ENCODE assay signal across 8 mouse cellular contexts in genomic region chr5:24841662-24842273, GRCm38 (mm10). TPM values are rescaled to one million over a fixed set of nuclear protein-coding genes. Genes with fewer than 3 reads are reported as not detected.
A peak's percentile ranks its signal among the peaks of the same experiment; 100 is the strongest.
DNase-seq lines count a peak whose midpoint lies in the region; ATAC-seq and TF ChIP-seq lines count a peak whose summit lies in the region.

No protein-coding gene starts in this region.

- H3K79me2 ChIP-seq in MEL (ENCODE audit: control insufficient read depth, insufficient read depth, low read length, poor library complexity), result peaks cover 50% of the 10 kb centered on the region

- H3K36me3 ChIP-seq in kidney, adult 2 months (ENCODE audit: control insufficient read depth, insufficient read depth, low read length), result no peaks in the 10 kb centered on the region
- H3K36me3 ChIP-seq in MEL (ENCODE audit: control insufficient read depth in 1 of 2, insufficient read depth in 2 of 2, low read length in 2 of 2), result peaks cover 2 to 38% of the 10 kb centered on the region in 2 experiments
- H3K36me3 ChIP-seq in embryonic facial prominence, embryonic 14.5 days (ENCODE audit: control insufficient read depth, insufficient read depth, low read length), result no peaks in the 10 kb centered on the region
- H3K36me3 ChIP-seq in heart, postnatal 0 days (replicated peaks; ENCODE audit: control insufficient read depth, insufficient read depth, low read length), result no peaks in the 10 kb centered on the region
- H3K36me3 ChIP-seq in liver, embryonic 13.5 days, result 0 out of 2 replicates have a peak, but pooled peaks cover 3% of the 10 kb centered on the region
- no peaks in the 10 kb centered on the region for H3K36me3 ChIP-seq in neural tube, embryonic 13.5 days

- H3K9me3 ChIP-seq in MEL (replicated peaks; ENCODE audit: insufficient read depth, low read length), result no peaks in the 10 kb centered on the region
- H3K9me3 ChIP-seq in embryonic facial prominence, embryonic 14.5 days (ENCODE audit: control insufficient read depth, low read length), result no peaks in the 10 kb centered on the region
- no peaks in the 10 kb centered on the region for H3K9me3 ChIP-seq in heart, postnatal 0 days (replicated peaks; ENCODE audit: control insufficient read depth, low read length)
- no peaks in the 10 kb centered on the region for H3K9me3 ChIP-seq in liver, embryonic 13.5 days (replicated peaks)
- H3K9me3 ChIP-seq in neural tube, embryonic 13.5 days, result no peaks in the 10 kb centered on the region

- peak overlapping the region; percentile 82 for H3K4me2 ChIP-seq in embryonic facial prominence, embryonic 14.5 days (ENCODE audit: low read depth, low read length)
- peak overlapping the region; percentile 86 for H3K4me2 ChIP-seq in heart, postnatal 0 days (ENCODE audit: low read depth, low read length)
- H3K4me2 ChIP-seq in liver, embryonic 13.5 days, result peak overlapping the region; percentile 92
- H3K4me2 ChIP-seq in neural tube, embryonic 13.5 days, result peak overlapping the region; percentile 93

- peak overlapping the region; percentile 84 for H3K4me3 ChIP-seq in kidney, adult 2 months (ENCODE audit: insufficient read depth, low read depth, low read length)
- peak overlapping the region; percentile 94 to 96 for H3K4me3 ChIP-seq in MEL (ENCODE audit: control insufficient read depth in 1 of 2, insufficient read depth in 1 of 2, low read depth in 2 of 2, low read length in 2 of 2)
- peak overlapping the region; percentile 86 for H3K4me3 ChIP-seq in embryonic facial prominence, embryonic 14.5 days (ENCODE audit: low read depth, low read length)
- H3K4me3 ChIP-seq in heart, postnatal 0 days (ENCODE audit: low read depth, low read length), result peak overlapping the region; percentile 94
- peak overlapping the region; percentile 95 for H3K4me3 ChIP-seq in liver, embryonic 13.5 days (replicated peaks)
- H3K4me3 ChIP-seq in neural tube, embryonic 13.5 days, result peak overlapping the region; percentile 96

- under 1% methylated on average over 46 of the region's 50 CpGs for WGBS in kidney, adult 2 months
- WGBS in embryonic facial prominence, embryonic 14.5 days, result 0% methylated on average over 15 of the region's 50 CpGs
- 1% methylated on average over 33 of the region's 50 CpGs for WGBS in heart, postnatal 0 days
- WGBS in liver, embryonic 13.5 days (ENCODE audit: insufficient replicate concordance), result under 1% methylated on average over 50 of the region's 50 CpGs
- WGBS in neural tube, embryonic 13.5 days, result under 1% methylated on average over 41 of the region's 50 CpGs

- H3K4me1 ChIP-seq in kidney, adult 2 months (ENCODE audit: control insufficient read depth, insufficient read depth, low read length), result peaks cover 12% of the 10 kb centered on the region; the same call in 1 of the 2 replicates
- H3K4me1 ChIP-seq in MEL (ENCODE audit: control insufficient read depth in 1 of 2, insufficient read depth in 2 of 2, low read length in 2 of 2), result peaks cover 24% of the 10 kb centered on the region in 2 experiments
- peaks cover 15% of the 10 kb centered on the region; the same call in 1 of the 2 replicates for H3K4me1 ChIP-seq in embryonic facial prominence, embryonic 14.5 days (ENCODE audit: control insufficient read depth, insufficient read depth, low read length)
- H3K4me1 ChIP-seq in heart, postnatal 0 days (ENCODE audit: control insufficient read depth, insufficient read depth), result peaks cover 33% of the 10 kb centered on the region
- peaks cover 48% of the 10 kb centered on the region for H3K4me1 ChIP-seq in liver, embryonic 13.5 days (replicated peaks)
- H3K4me1 ChIP-seq in neural tube, embryonic 13.5 days (replicated peaks), result peaks cover 49% of the 10 kb centered on the region

- H3K9ac ChIP-seq in MEL (ENCODE audit: control insufficient read depth, low read depth, low read length, poor library complexity, severe bottlenecking), result peak overlapping the region; percentile 99
- H3K9ac ChIP-seq in embryonic facial prominence, embryonic 14.5 days (ENCODE audit: low read depth, low read length), result peak overlapping the region; percentile 99
- peak overlapping the region; percentile 99 for H3K9ac ChIP-seq in heart, postnatal 0 days (replicated peaks; ENCODE audit: low read depth, low read length)
- H3K9ac ChIP-seq in liver, embryonic 13.5 days, result peak overlapping the region; percentile 97
- peak overlapping the region; percentile 96 for H3K9ac ChIP-seq in neural tube, embryonic 13.5 days

- no peaks in the 10 kb centered on the region for H3K27me3 ChIP-seq in kidney, adult 2 months (replicated peaks; ENCODE audit: control insufficient read depth, insufficient read depth, low read length)
- H3K27me3 ChIP-seq in MEL (ENCODE audit: control insufficient read depth in 1 of 2, insufficient read depth in 2 of 2, low read length in 2 of 2), result no peaks in the 10 kb centered on the region
- H3K27me3 ChIP-seq in embryonic facial prominence, embryonic 14.5 days (replicated peaks; ENCODE audit: control insufficient read depth, insufficient read depth, low read length), result no peaks in the 10 kb centered on the region
- H3K27me3 ChIP-seq in heart, postnatal 0 days (ENCODE audit: control insufficient read depth, insufficient read depth, low read length), result no peaks in the 10 kb centered on the region
- H3K27me3 ChIP-seq in liver, embryonic 13.5 days, result no peaks in the 10 kb centered on the region
- no peaks in the 10 kb centered on the region for H3K27me3 ChIP-seq in neural tube, embryonic 13.5 days

- no peak for TF ChIP-seq CTCF in kidney, adult 2 months (conservative IDR thresholded peaks at IDR 0.05; ENCODE audit: insufficient read depth, insufficient read length, low read depth, low read length)
- TF ChIP-seq CTCF in MEL (IDR thresholded peaks at IDR 0.05 in 2 of 3, conservative IDR thresholded peaks at IDR 0.05 in 1 of 3; ENCODE audit: control insufficient read depth in 1 of 3, insufficient read depth in 1 of 3, low read depth in 2 of 3, low read length in 3 of 3, poor library complexity in 1 of 3, severe bottlenecking in 1 of 3), result no peak
- no peak for TF ChIP-seq CTCF in heart, postnatal 0 days (IDR thresholded peaks at IDR 0.05; ENCODE audit: low read depth)

- ATAC-seq in embryonic facial prominence, embryonic 14.5 days (ENCODE audit: low read depth), result no peak; the same call in 1 of the 2 replicates
- peak; percentile 12 for ATAC-seq in heart, postnatal 0 days (ENCODE audit: insufficient read depth, low read depth)
- peak; percentile 1 for ATAC-seq in liver, embryonic 13.5 days (ENCODE audit: low read depth)
- ATAC-seq in neural tube, embryonic 13.5 days (ENCODE audit: low read depth), result peak; percentile 55

- DNase-seq in kidney, adult 2 months, result no peak
- no peak for DNase-seq in kidney, adult 18-20 months
- no peak for DNase-seq in MEL (ENCODE audit: low read depth, low spot score)
- DNase-seq in embryonic facial prominence, embryonic 14.5 days (ENCODE audit: low spot score), result peak; percentile 18
- DNase-seq in heart, postnatal 0 days (ENCODE audit: low spot score), result peak; percentile 44
- DNase-seq in liver, embryonic 13.5 days, result peak; percentile 40
- DNase-seq in ovary, postnatal 36 days (ENCODE audit: low spot score), result no peak

- no peak for TF ChIP-seq EP300 in MEL (IDR thresholded peaks at IDR 0.05; ENCODE audit: low read depth in 1 of 2, low read length in 2 of 2)
- no peak for TF ChIP-seq EP300 in heart, postnatal 0 days (IDR thresholded peaks at IDR 0.05; ENCODE audit: low read depth)

- peak overlapping the region; percentile 97 for H3K27ac ChIP-seq in kidney, adult 2 months (ENCODE audit: insufficient read depth, low read depth, low read length)
- peak overlapping the region; percentile 98 for H3K27ac ChIP-seq in MEL (ENCODE audit: control insufficient read depth, low read depth, low read length)
- peak overlapping the region; percentile 100 for H3K27ac ChIP-seq in embryonic facial prominence, embryonic 14.5 days (replicated peaks; ENCODE audit: low read depth, low read length)
- H3K27ac ChIP-seq in heart, postnatal 0 days (ENCODE audit: low read depth), result peak overlapping the region; percentile 100
- peak overlapping the region; percentile 100 for H3K27ac ChIP-seq in liver, embryonic 13.5 days
- H3K27ac ChIP-seq in neural tube, embryonic 13.5 days (replicated peaks), result peak overlapping the region; percentile 98

- TF ChIP-seq POLR2A in kidney, adult 2 months (IDR thresholded peaks at IDR 0.05; ENCODE audit: low read depth, low read length), result no peak
- TF ChIP-seq POLR2A in MEL (IDR thresholded peaks at IDR 0.05; ENCODE audit: control insufficient read depth in 1 of 2, insufficient read depth in 1 of 2, low read depth in 1 of 2, low read length in 2 of 2, poor library complexity in 1 of 2), result peak in 1 of 2 experiments; percentile 47; a peak in 1 of 4 replicates

- TF ChIP-seq RAD21 in MEL (IDR thresholded peaks at IDR 0.05; ENCODE audit: low read depth, low read length), result no peak

TF ChIP-seq in MEL, 35 proteins besides CTCF, POLR2A, EP300 and RAD21:
- TF ChIP-seq MYC (IDR thresholded peaks at IDR 0.05; ENCODE audit: low read depth, low read length), result 0 out of 2 replicates have a peak, but pooled peaks have one; percentile 15
- peak; percentile 89; the same call in 1 of the 2 replicates for TF ChIP-seq CHD1 (IDR thresholded peaks at IDR 0.05; ENCODE audit: low read depth, low read length)
- no peak for TF ChIP-seq CHD2 (IDR thresholded peaks at IDR 0.05; ENCODE audit: low read length)
- TF ChIP-seq JUND (IDR thresholded peaks at IDR 0.05; ENCODE audit: low read depth, low read length), result no peak

RNA-seq across cellular contexts. Expression of gene Rheb, which starts 0.7 kb away (rescaled TPM):
- polyA plus RNA-seq in kidney, adult 2 months (2012; rRNA removed), result 26.2 and 31.5 TPM in 2 replicates
- total RNA-seq in MEL (2012; rRNA removed), result 61.3 and 67.7 TPM in 2 replicates
- 100 to 1,000 TPM; 114 to 731 TPM for polyA plus RNA-seq in MEL (2012; ENCODE audit: insufficient read depth in 1 of 2, insufficient read length in 2 of 2, low read depth in 1 of 2, low replicate concordance in 2 of 2, missing spikeins in 1 of 2)
- polyA plus RNA-seq in embryonic facial prominence, embryonic 14.5 days (2014; fragmentation: Nextera tagmentation; extraction: Ambion mirVana), result 198 and 207 TPM in 2 replicates
- 83.6 and 101 TPM in 2 replicates for total RNA-seq in heart, postnatal 0 days (2014; rRNA removed; ENCODE audit: low replicate concordance)
- polyA plus RNA-seq in heart, postnatal 0 days (2015; fragmentation: Nextera tagmentation; extraction: Ambion mirVana), result 250 and 253 TPM in 2 replicates
- polyA plus RNA-seq in liver, embryonic 13.5 days (2015; fragmentation: Nextera tagmentation; extraction: Ambion mirVana), result 105 and 133 TPM in 2 replicates
- 244 and 270 TPM in 2 replicates for polyA plus RNA-seq in neural tube, embryonic 13.5 days (2015; fragmentation: Nextera tagmentation; extraction: Ambion mirVana)

Comparison
In these comparisons a context has a peak if more than half of its experiments do, and no peak if none do; other contexts are left out.
1. DNase-seq: peak in embryonic facial prominence, embryonic 14.5 days (single experiment), heart, postnatal 0 days (single experiment) and liver, embryonic 13.5 days (single experiment); none in kidney, adult 2 months (single experiment), kidney, adult 18-20 months (single experiment), MEL (single experiment) and ovary, postnatal 36 days (single experiment).
2. Peak in every context shown above with its lines, with median percentiles within 50 percentile points of each other: H3K27ac ChIP-seq, H3K4me3 ChIP-seq, H3K9ac ChIP-seq and H3K4me2 ChIP-seq.